Mouse (Mus musculus) spleen, adult 2 months (tissue): ENCODE data around the gene Helb.

Source experiments
- CTCF ChIP-seq: fragments of 200-500 bp; IDR thresholded peaks from 2 replicates; pipeline ENCODE4 v1.5.1; 2011; ENCODE audit warnings: mild to moderate bottlenecking, inconsistent platforms; ENCODE audit not compliant: insufficient read depth, insufficient read length, insufficient replicate concordance; ENCODE audit errors: extremely low read depth
- POLR2A ChIP-seq: fragments of 200-500 bp; IDR thresholded peaks from 2 replicates; pipeline ENCODE4 v1.6.1; 2011; ENCODE audit warnings: low read depth, low read length, inconsistent platforms

- TF ChIP-seq CTCF, result no peak
- no peak for TF ChIP-seq POLR2A
Measured at GRCm38 (mm10) chr10:120115249-120115648, 2.5 kb upstream of the Helb start.
